Mouse (Mus musculus): ENCODE measurements at regions not wholly inside any gene's neighbourhood (a gene's known extent, or its start where the extent isn't known, plus 50 kb on each side); places are given as distances from the start of the nearest gene placed in this dataset.

GRCm38 (mm10) chr15:31819219-31819618 lies 217.6 kb downstream of the Fam173b start:
- no peak for DNase-seq (ENCODE audit: low read depth, low spot score)
- 68% methylated on average over 6 of the region's 6 CpGs for WGBS

- WGBS, result 82% methylated on average over 6 of the region's 6 CpGs
- no peak for DNase-seq (ENCODE audit: low read depth, low spot score)
These were observed 225.6 kb downstream of the Fam173b start for GRCm38 (mm10) chr15:31827219-31827618.

GRCm38 (mm10) chr15:31841519-31841918 lies 239.9 kb downstream of the Fam173b start:
- 69% methylated on average over 1 of the region's 1 CpGs for WGBS
- no peak for DNase-seq (ENCODE audit: low read depth, low spot score)

- DNase-seq (ENCODE audit: low read depth, low spot score), result no peak
- 85% methylated on average over 5 of the region's 5 CpGs for WGBS
These were observed 253.1 kb downstream of the Fam173b start for GRCm38 (mm10) chr15:31854764-31855163.

GRCm38 (mm10) chr15:31855188-31855587 lies 253.5 kb downstream of the Fam173b start:
- DNase-seq (ENCODE audit: low read depth, low spot score), result no peak
- 83% methylated on average over 3 of the region's 3 CpGs for WGBS

GRCm38 (mm10) chr15:31869100-31869499 lies 267.4 kb downstream of the Fam173b start:
- DNase-seq (ENCODE audit: low read depth, low spot score), result no peak
- 90% methylated on average over 3 of the region's 3 CpGs for WGBS

- 18% methylated on average over 14 of the region's 14 CpGs for WGBS
- no peak for DNase-seq (ENCODE audit: low read depth, low spot score)
These were observed 268.2 kb downstream of the Fam173b start for GRCm38 (mm10) chr15:31869673-31870417.

- WGBS, result 76% methylated on average over 2 of the region's 2 CpGs
- DNase-seq (ENCODE audit: low read depth, low spot score), result no peak
These were observed 273.8 kb downstream of the Fam173b start for GRCm38 (mm10) chr15:31875436-31875835.

- no peak for DNase-seq (ENCODE audit: low read depth, low spot score)
- 51% methylated on average over 9 of the region's 9 CpGs for WGBS
These were observed 278.8 kb downstream of the Fam173b start for GRCm38 (mm10) chr15:31880479-31880878.

GRCm38 (mm10) chr15:31882331-31882730 lies 280.7 kb downstream of the Fam173b start:
- 50% methylated on average over 5 of the region's 5 CpGs for WGBS
- DNase-seq (ENCODE audit: low read depth, low spot score), result no peak

GRCm38 (mm10) chr15:31883516-31883915 lies 281.9 kb downstream of the Fam173b start:
- no peak for DNase-seq (ENCODE audit: low read depth, low spot score)
- 83% methylated on average over 9 of the region's 9 CpGs for WGBS

- no peak for DNase-seq (ENCODE audit: low read depth, low spot score)
- 87% methylated on average over 13 of the region's 13 CpGs for WGBS
These were observed 278.0 kb upstream of the Tas2r119 start for GRCm38 (mm10) chr15:31898904-31899650.

- 64% methylated on average over 4 of the region's 4 CpGs for WGBS
These were observed 276.8 kb upstream of the Tas2r119 start for GRCm38 (mm10) chr15:31900325-31900724.

GRCm38 (mm10) chr15:31908432-31908831 lies 268.7 kb upstream of the Tas2r119 start:
- no peak for DNase-seq (ENCODE audit: low read depth, low spot score)
- WGBS, result 92% methylated on average over 9 of the region's 9 CpGs

More at GRCm38 (mm10) chr15:31900325-31900724, 276.8 kb upstream of the Tas2r119 start:
- DNase-seq (ENCODE audit: low read depth, low spot score), result no peak

- DNase-seq (ENCODE audit: low read depth, low spot score), result no peak
These were observed 265.1 kb upstream of the Tas2r119 start for GRCm38 (mm10) chr15:31911978-31912377.

GRCm38 (mm10) chr15:31921485-31921884 lies 255.6 kb upstream of the Tas2r119 start:
- DNase-seq (ENCODE audit: low read depth, low spot score), result no peak
- WGBS, result 72% methylated on average over 3 of the region's 3 CpGs

More at GRCm38 (mm10) chr15:31911978-31912377, 265.1 kb upstream of the Tas2r119 start:
- WGBS, result 88% methylated on average over 3 of the region's 3 CpGs

GRCm38 (mm10) chr15:31960301-31960700 lies 216.8 kb upstream of the Tas2r119 start:
- WGBS, result 83% methylated on average over 4 of the region's 4 CpGs
- no peak for DNase-seq (ENCODE audit: low read depth, low spot score)

- DNase-seq (ENCODE audit: low read depth, low spot score), result no peak
These were observed 215.1 kb upstream of the Tas2r119 start for GRCm38 (mm10) chr15:31961963-31962362.

GRCm38 (mm10) chr15:31964911-31965310 lies 212.2 kb upstream of the Tas2r119 start:
- WGBS, result 93% methylated on average over 6 of the region's 6 CpGs
- no peak for DNase-seq (ENCODE audit: low read depth, low spot score)

More at GRCm38 (mm10) chr15:31961963-31962362, 215.1 kb upstream of the Tas2r119 start:
- WGBS, result 64% methylated on average over 2 of the region's 2 CpGs

GRCm38 (mm10) chr15:31965542-31965941 lies 211.5 kb upstream of the Tas2r119 start:
- no peak for DNase-seq (ENCODE audit: low read depth, low spot score)
- WGBS, result 84% methylated on average over 4 of the region's 4 CpGs

GRCm38 (mm10) chr15:31972891-31973290 lies 204.2 kb upstream of the Tas2r119 start:
- 81% methylated on average over 7 of the region's 7 CpGs for WGBS
- DNase-seq (ENCODE audit: low read depth, low spot score), result no peak

Data from large intestine, adult 2 months (tissue).